Mouse (Mus musculus): ENCODE results near the gene Pik3cg. TPM values are rescaled to one million over a fixed set of nuclear protein-coding genes. Genes with fewer than 3 reads are reported as not detected.

Pik3cg gene
- polyA plus RNA-seq, 1 experiment from 2014 or later: 0.75 TPM

DNA sequence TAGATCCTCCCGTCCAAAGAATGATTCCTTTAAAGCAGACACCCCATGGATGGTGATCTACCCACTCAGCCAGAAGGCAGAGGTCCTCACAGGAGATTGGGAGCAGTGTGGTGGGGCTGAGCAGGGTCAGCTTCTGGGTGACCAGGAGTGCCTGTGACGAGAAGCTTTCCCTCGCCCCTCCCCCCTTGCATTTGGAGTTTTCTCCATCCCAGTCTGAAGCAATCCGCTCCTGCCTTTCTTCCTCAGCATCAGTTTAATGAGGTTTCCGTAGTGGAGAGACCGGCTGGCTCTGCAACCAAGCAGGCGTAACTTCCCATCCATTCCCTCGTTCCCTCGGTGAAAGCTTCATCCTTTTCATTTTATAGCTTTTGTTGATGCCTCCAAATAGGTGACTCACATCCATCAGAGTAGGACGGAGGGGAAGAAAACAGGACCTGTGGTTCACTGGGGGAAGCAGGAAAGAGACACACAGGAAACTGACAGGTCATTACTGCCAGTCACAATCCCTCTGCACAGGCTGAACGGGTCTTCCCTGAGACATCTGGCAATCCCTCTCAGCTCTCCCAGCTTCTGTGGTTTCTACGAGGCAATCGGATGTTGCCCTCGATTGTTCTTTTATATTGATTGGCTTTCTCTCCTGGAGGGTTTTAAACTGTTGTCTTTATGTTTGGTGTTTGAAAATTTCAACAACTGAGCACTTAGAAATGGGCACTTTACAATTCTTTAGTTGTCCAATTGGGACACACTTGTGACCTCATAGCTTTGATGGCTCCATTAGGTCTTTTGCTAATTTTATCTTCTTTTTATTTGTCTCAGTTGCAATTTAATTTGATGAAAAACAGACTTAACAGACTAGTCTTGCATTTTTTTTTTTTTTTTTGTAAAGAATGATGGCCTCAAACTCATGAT lies 80.6 kb downstream of the Pik3cg start:
- DNase-seq (ENCODE audit: low spot score): no peak
- Histone ChIP-seq H3K27ac (replicated peaks) (peak overlapping the region; percentile 63), H3K9me3 (replicated peaks) (no peaks in the 10 kb centered on the region), H3K4me3 (peak overlapping the region; percentile 9; the same call in 1 of the 2 replicates), H3K36me3 (no peaks in the 10 kb centered on the region), H3K27me3 (ENCODE audit: low read depth, poor library complexity, severe bottlenecking) (no peaks in the 10 kb centered on the region), H3K4me1 (peaks cover 31% of the 10 kb centered on the region)
- 34% methylated on average over 14 of the region's 14 CpGs for WGBS

GRCm38 (mm10) chr12:32127158-32127557 lies 81.3 kb downstream of the Pik3cg start:
- H3K36me3 ChIP-seq: no peaks in the 10 kb centered on the region
- peak overlapping the region; percentile 63; the same call in 1 of the 2 replicates for H3K27ac ChIP-seq (replicated peaks)
- H3K27me3 ChIP-seq (ENCODE audit: low read depth, poor library complexity, severe bottlenecking): no peaks in the 10 kb centered on the region
- no peak for DNase-seq (ENCODE audit: low spot score)
- H3K4me1 ChIP-seq: peaks cover 24% of the 10 kb centered on the region
- H3K9me3 ChIP-seq (replicated peaks): no peaks in the 10 kb centered on the region
- WGBS: 65% methylated on average over 2 of the region's 2 CpGs
- no peak overlapping the region for H3K4me3 ChIP-seq

DNA sequence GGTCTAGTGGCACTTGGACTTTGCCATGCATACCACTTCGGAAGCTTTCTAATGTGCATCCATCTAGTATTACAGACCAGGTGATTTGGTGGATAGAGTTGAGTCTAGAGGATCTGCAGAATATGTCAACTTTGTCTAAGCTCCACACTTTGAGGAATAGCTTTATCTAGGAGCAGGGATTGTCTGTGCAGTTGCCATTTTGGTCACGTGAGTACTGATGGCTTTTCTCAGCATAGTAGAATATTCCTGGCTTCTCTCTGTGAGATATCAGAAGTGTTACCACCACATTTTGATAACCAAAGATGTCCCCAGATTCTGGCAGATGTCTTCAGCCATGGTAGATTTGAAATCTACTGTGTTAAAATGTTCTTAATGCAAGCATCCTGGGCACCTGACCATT lies 84.0 kb downstream of the Pik3cg start:
- Histone ChIP-seq H3K27ac (replicated peaks) (no peak overlapping the region), H3K36me3 (no peaks in the 10 kb centered on the region), H3K27me3 (ENCODE audit: low read depth, poor library complexity, severe bottlenecking) (no peaks in the 10 kb centered on the region), H3K9me3 (replicated peaks) (no peaks in the 10 kb centered on the region), H3K4me1 (peaks cover 8% of the 10 kb centered on the region), H3K4me3 (no peak overlapping the region)
- WGBS: 91% methylated on average over 2 of the region's 2 CpGs
- DNase-seq (ENCODE audit: low spot score): no peak

- no peaks in the 10 kb centered on the region for H3K36me3 ChIP-seq
- H3K9me3 ChIP-seq (replicated peaks): no peaks in the 10 kb centered on the region
- WGBS: 86% methylated on average over 8 of the region's 8 CpGs
- H3K4me3 ChIP-seq: no peak overlapping the region
- DNase-seq (ENCODE audit: low spot score): no peak
- peaks cover 8% of the 10 kb centered on the region for H3K4me1 ChIP-seq
- H3K27ac ChIP-seq (replicated peaks): 0 out of 2 replicates have a peak overlapping the region, but pooled peaks have one; percentile 3
- no peaks in the 10 kb centered on the region for H3K27me3 ChIP-seq (ENCODE audit: low read depth, poor library complexity, severe bottlenecking)
Observed at GRCm38 (mm10) chr12:32124030-32124429, 84.4 kb downstream of the Pik3cg start.

- Histone ChIP-seq H3K27ac (replicated peaks) (0 out of 2 replicates have a peak overlapping the region, but pooled peaks have one; percentile 3), H3K9me3 (replicated peaks) (no peaks in the 10 kb centered on the region)
Observed at GRCm38 (mm10) chr12:32123559-32123958, 84.9 kb downstream of the Pik3cg start.

More at GRCm38 (mm10) chr12:32123559-32123958, 84.9 kb downstream of the Pik3cg start:
- DNase-seq (ENCODE audit: low spot score): no peak
- no peak overlapping the region for H3K4me3 ChIP-seq
- no peaks in the 10 kb centered on the region for H3K27me3 ChIP-seq (ENCODE audit: low read depth, poor library complexity, severe bottlenecking)
- H3K4me1 ChIP-seq: peaks cover 8% of the 10 kb centered on the region
- no peaks in the 10 kb centered on the region for H3K36me3 ChIP-seq
- WGBS: 85% methylated on average over 5 of the region's 5 CpGs

Other genes starting within 250 kb of the Pik3cg start
- 36.6 and 40.0 TPM in 2 replicates for gene Prkar2b, start 147.4 kb downstream of the Pik3cg start, polyA plus RNA-seq (2016; fragmentation: Nextera tagmentation; extraction: Ambion mirVana)
- gene Ccdc71l, start 170.0 kb upstream of the Pik3cg start, polyA plus RNA-seq (2016; fragmentation: Nextera tagmentation; extraction: Ambion mirVana): 1.7 and 2.1 TPM in 2 replicates